Comparison of ENCODE assay signal across 14 mouse cellular contexts in genomic region chr16:91255419-91256164, GRCm38 (mm10). TPM values are rescaled to one million over a fixed set of nuclear protein-coding genes. Genes with fewer than 3 reads are reported as not detected.
DNase-seq lines count a peak whose midpoint lies in the region; ATAC-seq and TF ChIP-seq lines count a peak whose summit lies in the region.
"Not testable (repeated sequence)": the region's sequence is repeated elsewhere in the genome, so short reads cannot be mapped to it uniquely, and the experiment has no call there.
"Had no signal": no experiment of that assay in that cellular context is flagged by ENCODE, and none has a peak within 500 bp of the region (broad histone marks: within the 10 kb centered on the region; RNA-seq: fewer than 3 reads in every experiment).

No protein-coding gene starts in this region.

- H3K4me3 ChIP-seq in forebrain, embryonic 11.5 days (ENCODE audit: low read depth, low read length); intestine, postnatal 0 days (ENCODE audit: low read depth, low read length); liver, embryonic 13.5 days (replicated peaks); midbrain, embryonic 11.5 days (ENCODE audit: low read depth, low read length); stomach, embryonic 16.5 days (replicated peaks; ENCODE audit: low read length): not testable (repeated sequence)
- peak overlapping the region; percentile 5; the same call in 1 of the 2 replicates for H3K4me3 ChIP-seq in heart, embryonic 13.5 days

- not testable (repeated sequence) for H3K36me3 ChIP-seq in forebrain, embryonic 11.5 days (ENCODE audit: control insufficient read depth, insufficient read depth, low read length); heart, embryonic 13.5 days; intestine, postnatal 0 days (ENCODE audit: control insufficient read depth, insufficient read depth); liver, embryonic 13.5 days; midbrain, embryonic 11.5 days (ENCODE audit: control insufficient read depth, insufficient read depth, low read length); stomach, embryonic 16.5 days (ENCODE audit: control insufficient read depth, insufficient read depth, low read length)

- not testable (repeated sequence) for TF ChIP-seq CTCF in intestine, postnatal 0 days (IDR thresholded peaks at IDR 0.05; ENCODE audit: low read depth)

- H3K4me1 ChIP-seq in forebrain, embryonic 11.5 days (replicated peaks; ENCODE audit: control insufficient read depth, insufficient read depth, low read length); heart, embryonic 13.5 days; intestine, postnatal 0 days (replicated peaks; ENCODE audit: control insufficient read depth, insufficient read depth, low read length); liver, embryonic 13.5 days (replicated peaks); midbrain, embryonic 11.5 days (ENCODE audit: control insufficient read depth, insufficient read depth, low read length); stomach, embryonic 16.5 days (ENCODE audit: control insufficient read depth, insufficient read depth, low read length): not testable (repeated sequence)

- WGBS in forebrain, embryonic 11.5 days, result 13% methylated on average over 20 of the region's 28 CpGs
- 13% methylated on average over 20 of the region's 28 CpGs for WGBS in heart, embryonic 13.5 days
- WGBS in intestine, postnatal 0 days, result 10% methylated on average over 21 of the region's 28 CpGs
- 11% methylated on average over 20 of the region's 28 CpGs for WGBS in liver, embryonic 13.5 days (ENCODE audit: insufficient replicate concordance)
- 9% methylated on average over 20 of the region's 28 CpGs for WGBS in midbrain, embryonic 11.5 days
- 11% methylated on average over 20 of the region's 28 CpGs for WGBS in stomach, embryonic 16.5 days

- H3K9me3 ChIP-seq in forebrain, embryonic 11.5 days (ENCODE audit: control insufficient read depth, low read length); heart, embryonic 13.5 days; intestine, postnatal 0 days (ENCODE audit: control insufficient read depth); liver, embryonic 13.5 days (replicated peaks); midbrain, embryonic 11.5 days (ENCODE audit: control insufficient read depth, low read length); stomach, embryonic 16.5 days (replicated peaks; ENCODE audit: control insufficient read depth, low read length): not testable (repeated sequence)

- DNase-seq in adrenal gland, postnatal 10 days, result peak; percentile 23
- not testable (repeated sequence) for DNase-seq in forebrain, embryonic 11.5 days (ENCODE audit: low spot score); liver, embryonic 13.5 days
- DNase-seq in kidney, postnatal 25 days, result peak; percentile 18 to 47
- peak; percentile 94 for DNase-seq in midbrain, embryonic 11.5 days (ENCODE audit: low spot score, missing footprints)

- H3K9ac ChIP-seq in forebrain, embryonic 11.5 days (ENCODE audit: low read length); heart, embryonic 13.5 days; intestine, postnatal 0 days (ENCODE audit: low read depth, low read length); liver, embryonic 13.5 days; midbrain, embryonic 11.5 days (ENCODE audit: low read length); stomach, embryonic 16.5 days (ENCODE audit: low read length): not testable (repeated sequence)

- H3K27ac ChIP-seq in forebrain, embryonic 11.5 days (ENCODE audit: low read depth, low read length); heart, embryonic 13.5 days (replicated peaks); liver, embryonic 13.5 days; midbrain, embryonic 11.5 days (ENCODE audit: low read depth, low read length); stomach, embryonic 16.5 days (ENCODE audit: low read length): not testable (repeated sequence)
- 0 out of 2 replicates have a peak overlapping the region, but pooled peaks have one; percentile 30 for H3K27ac ChIP-seq in intestine, postnatal 0 days (ENCODE audit: low read depth, low read length)

- H3K4me2 ChIP-seq in forebrain, embryonic 11.5 days (ENCODE audit: low read depth, low read length, severe bottlenecking), result peak overlapping the region; percentile 20; the same call in 1 of the 2 replicates
- peak overlapping the region; percentile 36 for H3K4me2 ChIP-seq in heart, embryonic 13.5 days
- peak overlapping the region; percentile 54 for H3K4me2 ChIP-seq in intestine, postnatal 0 days (replicated peaks; ENCODE audit: low read depth)
- 0 out of 2 replicates have a peak overlapping the region, but pooled peaks have one; percentile 1 for H3K4me2 ChIP-seq in liver, embryonic 13.5 days
- peak overlapping the region; percentile 13; the same call in 1 of the 2 replicates for H3K4me2 ChIP-seq in midbrain, embryonic 11.5 days
- H3K4me2 ChIP-seq in stomach, embryonic 16.5 days (ENCODE audit: low read depth, low read length), result peak overlapping the region; percentile 43

- ATAC-seq in forebrain, embryonic 11.5 days (replicated peaks; ENCODE audit: low FRiP score); heart, embryonic 13.5 days (ENCODE audit: extremely low read depth, insufficient number of reproducible peaks, low FRiP score, low TSS enrichment); liver, embryonic 13.5 days (ENCODE audit: low read depth); stomach, embryonic 16.5 days (ENCODE audit: insufficient read depth, low FRiP score): not testable (repeated sequence)
- peak; percentile 93 for ATAC-seq in intestine, postnatal 0 days
- 0 out of 2 replicates have a peak, but pooled peaks have one; percentile 24 for ATAC-seq in midbrain, embryonic 11.5 days (ENCODE audit: low FRiP score)

- H3K27me3 ChIP-seq in forebrain, embryonic 11.5 days (ENCODE audit: control insufficient read depth, insufficient read depth, low read length), result peaks cover 33% of the 10 kb centered on the region
- H3K27me3 ChIP-seq in heart, embryonic 13.5 days (replicated peaks), result peaks cover 50% of the 10 kb centered on the region
- H3K27me3 ChIP-seq in intestine, postnatal 0 days (replicated peaks; ENCODE audit: control insufficient read depth, insufficient read depth, low read length), result not testable (repeated sequence)
- peaks cover 49% of the 10 kb centered on the region for H3K27me3 ChIP-seq in liver, embryonic 13.5 days
- peaks cover 30% of the 10 kb centered on the region for H3K27me3 ChIP-seq in midbrain, embryonic 11.5 days (ENCODE audit: control insufficient read depth, insufficient read depth, low read length)
- H3K27me3 ChIP-seq in stomach, embryonic 16.5 days (ENCODE audit: control insufficient read depth, insufficient read depth, low read length), result peaks cover 33% of the 10 kb centered on the region

RNA-seq across cellular contexts. Expression of gene Olig1, which starts 14.0 kb away (rescaled TPM):
- 1 to 10 TPM in 1 of 2 experiments, under 1 TPM in 1; 0.75 to 1.6 TPM for total RNA-seq in adrenal gland, postnatal 10 days (2021)
- polyA plus RNA-seq in forebrain, embryonic 11.5 days (2014; fragmentation: Nextera tagmentation; extraction: Ambion mirVana), result 9.0 and 12.3 TPM in 2 replicates
- 0.15 TPM in 1 of 2 replicates, not detected in the other for polyA plus RNA-seq in heart, embryonic 13.5 days (2015; fragmentation: Nextera tagmentation; extraction: Ambion mirVana)
- not detected in 2 replicates for polyA plus RNA-seq in intestine, postnatal 0 days (2015; fragmentation: Nextera tagmentation; extraction: Ambion mirVana)
- polyA plus RNA-seq in liver, embryonic 13.5 days (2015; fragmentation: Nextera tagmentation; extraction: Ambion mirVana), result 0.13 TPM in 1 of 2 replicates, not detected in the other
- polyA plus RNA-seq in midbrain, embryonic 11.5 days (2014; fragmentation: Nextera tagmentation; extraction: Ambion mirVana), result 2.8 and 3.2 TPM in 2 replicates
- polyA plus RNA-seq in stomach, embryonic 16.5 days (2015; fragmentation: Nextera tagmentation; extraction: Ambion mirVana), result 0.08 and 0.14 TPM in 2 replicates
- total RNA-seq: gastrocnemius, postnatal 25 days; heart, postnatal 14 days; MEL had no signal
- polyA plus RNA-seq: kidney, embryonic 14.5 days had no signal

RNA-seq across cellular contexts. Expression of gene Olig2, which starts 30.3 kb away (rescaled TPM):
- total RNA-seq in adrenal gland, postnatal 10 days (2021), result not detected
- 20.3 and 27.4 TPM in 2 replicates for polyA plus RNA-seq in forebrain, embryonic 11.5 days (2014; fragmentation: Nextera tagmentation; extraction: Ambion mirVana)
- not detected in 2 replicates for polyA plus RNA-seq in heart, embryonic 13.5 days (2015; fragmentation: Nextera tagmentation; extraction: Ambion mirVana)
- polyA plus RNA-seq in intestine, postnatal 0 days (2015; fragmentation: Nextera tagmentation; extraction: Ambion mirVana), result not detected in 2 replicates
- not detected in 2 replicates for polyA plus RNA-seq in liver, embryonic 13.5 days (2015; fragmentation: Nextera tagmentation; extraction: Ambion mirVana)
- polyA plus RNA-seq in midbrain, embryonic 11.5 days (2014; fragmentation: Nextera tagmentation; extraction: Ambion mirVana), result 6.8 and 7.5 TPM in 2 replicates
- not detected in 2 replicates for polyA plus RNA-seq in stomach, embryonic 16.5 days (2015; fragmentation: Nextera tagmentation; extraction: Ambion mirVana)
- total RNA-seq: adrenal gland, adult 8-10 months; gastrocnemius, postnatal 25 days; heart, adult 18-20 months; heart, postnatal 14 days; MEL had no signal
- polyA plus RNA-seq: kidney, embryonic 14.5 days had no signal

Comparison
In these comparisons a context has a peak if more than half of its experiments do, and no peak if none do; other contexts are left out.
1. H3K4me2 ChIP-seq: peak in every context shown above with its lines; median percentile 54 in intestine, postnatal 0 days; 43 in stomach, embryonic 16.5 days; 36 in heart, embryonic 13.5 days; 20 in forebrain, embryonic 11.5 days; 13 in midbrain, embryonic 11.5 days; 1 in liver, embryonic 13.5 days.